Comparison of ENCODE assay signal across 29 mouse cellular contexts in genomic region chr13:57894597-57894996, GRCm38 (mm10). TPM values are rescaled to one million over a fixed set of nuclear protein-coding genes. Genes with fewer than 3 reads are reported as not detected.
DNase-seq lines count a peak whose midpoint lies in the region; ATAC-seq and TF ChIP-seq lines count a peak whose summit lies in the region.
"Had no signal": no experiment of that assay in that cellular context is flagged by ENCODE, and none has a peak within 500 bp of the region (broad histone marks: within the 10 kb centered on the region; RNA-seq: fewer than 3 reads in every experiment).

No protein-coding gene starts in this region.

- WGBS in embryonic facial prominence, embryonic 15.5 days: 36% methylated on average over 8 of the region's 8 CpGs
- WGBS in limb, embryonic 13.5 days: 19% methylated on average over 8 of the region's 8 CpGs
- WGBS in kidney, embryonic 16.5 days: 73% methylated on average over 8 of the region's 8 CpGs
- 87% methylated on average over 8 of the region's 8 CpGs for WGBS in intestine, postnatal 0 days

- H3K27me3 ChIP-seq in embryonic facial prominence, embryonic 15.5 days: no peaks in the 10 kb centered on the region
- peaks cover 10% of the 10 kb centered on the region for H3K27me3 ChIP-seq in limb, embryonic 13.5 days
- no peaks in the 10 kb centered on the region; the same call in 1 of the 2 replicates for H3K27me3 ChIP-seq in kidney, embryonic 16.5 days (ENCODE audit: insufficient read depth, low read length)
- no peaks in the 10 kb centered on the region for H3K27me3 ChIP-seq in intestine, postnatal 0 days (replicated peaks; ENCODE audit: control insufficient read depth, insufficient read depth, low read length)
- H3K27me3 ChIP-seq: intestine, embryonic 15.5 days; liver, embryonic 15.5 days; lung, embryonic 15.5 days; megakaryocyte, embryonic 14.5 days; neural tube, embryonic 12.5 days had no signal

- TF ChIP-seq CTCF in intestine, postnatal 0 days (IDR thresholded peaks at IDR 0.05; ENCODE audit: low read depth): no peak

- ATAC-seq in embryonic facial prominence, embryonic 15.5 days (ENCODE audit: insufficient number of reproducible peaks, low FRiP score, low TSS enrichment, low read depth): peak; percentile 53
- ATAC-seq in limb, embryonic 13.5 days (ENCODE audit: low FRiP score, low read depth): no peak
- ATAC-seq in kidney, embryonic 16.5 days (ENCODE audit: low FRiP score, low TSS enrichment): no peak
- no peak for ATAC-seq in intestine, postnatal 0 days
- ATAC-seq: activated CD4-positive, CD25-positive, alpha-beta regulatory T cell, adult 4 months; intestine, embryonic 15.5 days had no signal

- H3K27ac ChIP-seq in embryonic facial prominence, embryonic 15.5 days (replicated peaks): no peak overlapping the region
- no peak overlapping the region for H3K27ac ChIP-seq in limb, embryonic 13.5 days
- no peak overlapping the region for H3K27ac ChIP-seq in kidney, embryonic 16.5 days (ENCODE audit: low read length)
- H3K27ac ChIP-seq in intestine, postnatal 0 days (ENCODE audit: low read depth, low read length): no peak overlapping the region
- H3K27ac ChIP-seq: intestine, embryonic 15.5 days; layer of hippocampus, adult 2 months; liver, embryonic 15.5 days; lung, embryonic 15.5 days; neural tube, embryonic 12.5 days had no signal

- H3K36me3 ChIP-seq in embryonic facial prominence, embryonic 15.5 days: no peaks in the 10 kb centered on the region
- H3K36me3 ChIP-seq in limb, embryonic 13.5 days: no peaks in the 10 kb centered on the region
- no peaks in the 10 kb centered on the region for H3K36me3 ChIP-seq in kidney, embryonic 16.5 days (ENCODE audit: insufficient read depth, low read length)
- H3K36me3 ChIP-seq in intestine, postnatal 0 days (ENCODE audit: control insufficient read depth, insufficient read depth): no peaks in the 10 kb centered on the region
- H3K36me3 ChIP-seq: intestine, embryonic 15.5 days; liver, embryonic 15.5 days; lung, embryonic 15.5 days; neural tube, embryonic 12.5 days had no signal

- no peaks in the 10 kb centered on the region for H3K9me3 ChIP-seq in embryonic facial prominence, embryonic 15.5 days (replicated peaks)
- H3K9me3 ChIP-seq in limb, embryonic 13.5 days: peaks cover 10% of the 10 kb centered on the region; the same call in 1 of the 2 replicates
- no peaks in the 10 kb centered on the region for H3K9me3 ChIP-seq in kidney, embryonic 16.5 days (ENCODE audit: low read length)
- no peaks in the 10 kb centered on the region for H3K9me3 ChIP-seq in intestine, postnatal 0 days (ENCODE audit: control insufficient read depth)
- H3K9me3 ChIP-seq: intestine, embryonic 15.5 days; liver, embryonic 15.5 days; lung, embryonic 15.5 days; neural tube, embryonic 12.5 days had no signal

- peak; percentile 26 for DNase-seq in embryo, embryonic 10 days (ENCODE audit: low spot score)
- DNase-seq in embryo, embryonic 9.5 days (ENCODE audit: extremely low spot score): no peak
- DNase-seq in embryo, embryonic 11 days: peak; percentile 66
- no peak for DNase-seq in adrenal gland, adult 2 months
- DNase-seq: adrenal gland, postnatal 10 days; cerebellum, adult 8-10 months; cerebellum, postnatal 36 days; heart, adult 11 months; kidney, adult 9 months; kidney, postnatal 25 days; liver; lung, postnatal 36 days; midbrain, embryonic 14.5 days; thymus, adult 18-20 months; thymus, postnatal 36 days had no signal

- peaks cover 31% of the 10 kb centered on the region for H3K4me1 ChIP-seq in embryonic facial prominence, embryonic 15.5 days
- peaks cover 21% of the 10 kb centered on the region for H3K4me1 ChIP-seq in limb, embryonic 13.5 days
- H3K4me1 ChIP-seq in kidney, embryonic 16.5 days (ENCODE audit: insufficient read depth, low read length): 0 out of 2 replicates have a peak, but pooled peaks cover 2% of the 10 kb centered on the region
- H3K4me1 ChIP-seq in intestine, postnatal 0 days (replicated peaks; ENCODE audit: control insufficient read depth, insufficient read depth, low read length): no peaks in the 10 kb centered on the region
- H3K4me1 ChIP-seq: liver, embryonic 15.5 days; lung, embryonic 15.5 days; megakaryocyte, embryonic 14.5 days had no signal

- H3K4me3 ChIP-seq in embryonic facial prominence, embryonic 15.5 days (replicated peaks): no peak overlapping the region
- no peak overlapping the region for H3K4me3 ChIP-seq in limb, embryonic 13.5 days
- H3K4me3 ChIP-seq in kidney, embryonic 16.5 days (ENCODE audit: low read length): no peak overlapping the region
- no peak overlapping the region for H3K4me3 ChIP-seq in intestine, postnatal 0 days (ENCODE audit: low read depth, low read length)
- H3K4me3 ChIP-seq: intestine, embryonic 15.5 days; layer of hippocampus, adult 2 months; liver, embryonic 15.5 days; lung, embryonic 15.5 days; neural tube, embryonic 12.5 days had no signal

- no peak overlapping the region for H3K9ac ChIP-seq in embryonic facial prominence, embryonic 15.5 days
- H3K9ac ChIP-seq in limb, embryonic 13.5 days: no peak overlapping the region
- H3K9ac ChIP-seq in kidney, embryonic 16.5 days (replicated peaks; ENCODE audit: low read length): no peak overlapping the region
- no peak overlapping the region for H3K9ac ChIP-seq in intestine, postnatal 0 days (ENCODE audit: low read depth, low read length)
- H3K9ac ChIP-seq: intestine, embryonic 15.5 days; liver, embryonic 15.5 days; lung, embryonic 15.5 days; neural tube, embryonic 12.5 days had no signal

- no peak overlapping the region for H3K4me2 ChIP-seq in embryonic facial prominence, embryonic 15.5 days (replicated peaks)
- peak overlapping the region; percentile 11; the same call in 1 of the 2 replicates for H3K4me2 ChIP-seq in limb, embryonic 13.5 days (replicated peaks)
- H3K4me2 ChIP-seq in kidney, embryonic 16.5 days (replicated peaks; ENCODE audit: low read depth, low read length): no peak overlapping the region
- H3K4me2 ChIP-seq in intestine, postnatal 0 days (replicated peaks; ENCODE audit: low read depth): no peak overlapping the region
- H3K4me2 ChIP-seq: heart, embryonic 11.5 days; intestine, embryonic 15.5 days; liver, embryonic 15.5 days; lung, embryonic 15.5 days; neural tube, embryonic 12.5 days had no signal

RNA-seq across cellular contexts. Expression of gene Spock1, which starts 13.5 kb away (rescaled TPM):
- polyA plus RNA-seq in embryonic facial prominence, embryonic 15.5 days (2015; fragmentation: Nextera tagmentation; extraction: Ambion mirVana): 12.0 and 14.4 TPM in 2 replicates
- polyA plus RNA-seq in limb, embryonic 13.5 days (2015; fragmentation: Nextera tagmentation; extraction: Ambion mirVana): 1.9 and 2.4 TPM in 2 replicates
- polyA plus RNA-seq in kidney, embryonic 16.5 days (2015; fragmentation: Nextera tagmentation; extraction: Ambion mirVana): 0.59 and 0.64 TPM in 2 replicates
- 10 to 100 TPM in 1 of 2 experiments, 1 to 10 TPM in 1; 8.0 to 12.2 TPM for total RNA-seq in adrenal gland, adult 2 months (2021)
- polyA plus RNA-seq in adrenal gland, adult 2 months (2012; rRNA removed): 6.0 and 6.2 TPM in 2 replicates
- polyA plus RNA-seq in intestine, postnatal 0 days (2015; fragmentation: Nextera tagmentation; extraction: Ambion mirVana): 1.0 and 1.1 TPM in 2 replicates
- total RNA-seq: hematopoietic stem cell, adult 5-6 weeks had no signal
- polyA plus RNA-seq: spleen, adult 2 months had no signal

Comparison
In these comparisons a context has a peak if more than half of its experiments do, and no peak if none do; other contexts are left out.
1. DNase-seq: peak in embryo, embryonic 10 days (single experiment) and embryo, embryonic 11 days (single experiment); none in embryo, embryonic 9.5 days (single experiment) and adrenal gland, adult 2 months (single experiment).